Mouse (Mus musculus): ENCODE results near the gene Fhad1. TPM values are rescaled to one million over a fixed set of nuclear protein-coding genes. Genes with fewer than 3 reads are reported as not detected.
"Not testable (repeated sequence)": the region's sequence is repeated elsewhere in the genome, so short reads cannot be mapped to it uniquely, and the experiment has no call there.

Fhad1 gene
- polyA plus RNA-seq, 1 experiment from 2014 or later, result 0.50 TPM

DNA sequence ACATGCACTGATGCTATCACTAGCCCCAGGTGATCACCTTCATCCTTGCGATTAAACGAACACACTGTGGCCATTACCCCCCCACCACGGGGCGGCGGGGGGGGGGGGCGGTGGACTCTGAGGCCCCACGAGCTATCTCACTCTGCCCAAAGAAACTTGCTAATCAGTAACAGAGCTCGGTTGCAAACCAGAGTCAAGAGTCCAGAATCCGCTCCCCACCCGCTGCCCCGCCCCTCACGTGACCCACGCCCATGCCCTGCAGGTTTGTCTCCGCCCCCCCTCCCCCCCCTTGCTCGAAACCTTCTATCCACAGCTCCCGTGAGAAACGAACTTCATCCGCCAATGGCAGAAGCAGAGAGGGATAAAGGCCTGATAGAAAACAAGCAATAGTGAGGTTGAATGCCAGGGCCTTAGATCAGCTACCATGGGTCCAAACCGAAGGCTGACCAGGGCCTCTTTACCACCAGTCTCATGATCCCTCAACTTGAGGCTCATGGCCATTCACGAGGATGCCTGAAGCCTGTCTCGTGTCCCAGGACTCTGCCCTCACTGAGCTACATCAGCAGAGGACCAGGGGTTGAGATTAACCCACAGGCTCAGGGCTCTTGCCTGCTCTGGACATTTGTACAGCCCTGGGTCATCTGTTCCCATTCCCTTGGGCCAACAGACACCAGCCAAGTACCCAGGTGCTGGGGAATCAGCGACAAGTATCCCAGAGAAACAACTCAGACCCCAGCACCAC, 37.7 kb upstream of the Fhad1 start:
- Histone ChIP-seq H3K9me3 (replicated peaks; ENCODE audit: low read length) (no peaks in the 10 kb centered on the region), H3K27me3 (ENCODE audit: insufficient read depth, low read length) (no peaks in the 10 kb centered on the region), H3K4me2 (ENCODE audit: low read length) (no peak overlapping the region), H3K4me3 (replicated peaks; ENCODE audit: low read depth, low read length) (no peak overlapping the region), H3K36me3 (ENCODE audit: insufficient read depth, low read length) (no peaks in the 10 kb centered on the region), H3K9ac (ENCODE audit: low read depth, low read length) (no peak overlapping the region), H3K4me1 (replicated peaks; ENCODE audit: insufficient read depth, low read length) (peaks cover 24% of the 10 kb centered on the region), H3K27ac (peak overlapping the region; percentile 68)
- ATAC-seq (replicated peaks; ENCODE audit: low FRiP score, low read depth) (peak; percentile 78), DNase-seq (ENCODE audit: low spot score) (no peak)
- TF ChIP-seq CTCF (IDR thresholded peaks at IDR 0.05; ENCODE audit: low read depth), result no peak
- 44% methylated on average over 21 of the region's 22 CpGs for WGBS

DNA sequence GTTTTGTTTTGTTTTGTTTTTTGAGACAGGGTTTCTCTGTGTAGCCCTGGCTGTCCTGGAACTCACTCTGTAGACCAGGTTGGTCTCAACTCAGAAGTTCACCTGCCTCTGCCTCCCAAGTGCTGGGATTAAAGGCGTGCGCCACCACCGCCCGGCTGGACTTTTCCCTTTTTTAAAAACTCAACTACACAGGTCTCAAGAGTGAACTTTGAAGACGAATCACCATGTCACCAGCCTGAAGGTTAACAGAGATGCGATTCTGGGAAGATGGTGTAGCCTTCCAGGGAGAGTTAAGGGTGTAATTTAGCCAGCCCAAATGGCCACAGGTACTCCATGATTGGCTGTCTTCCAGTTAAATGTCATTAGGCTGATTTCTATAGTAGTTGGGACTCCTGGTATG, 37.0 kb upstream of the Fhad1 start:
- not testable (repeated sequence) for H3K9ac ChIP-seq (ENCODE audit: low read depth, low read length); H3K27me3 ChIP-seq (ENCODE audit: insufficient read depth, low read length); ATAC-seq (replicated peaks; ENCODE audit: low FRiP score, low read depth); DNase-seq (ENCODE audit: low spot score); H3K9me3 ChIP-seq (replicated peaks; ENCODE audit: low read length); H3K4me3 ChIP-seq (replicated peaks; ENCODE audit: low read depth, low read length); H3K4me2 ChIP-seq (ENCODE audit: low read length); H3K36me3 ChIP-seq (ENCODE audit: insufficient read depth, low read length)
- WGBS, result 69% methylated on average over 6 of the region's 6 CpGs
- H3K27ac ChIP-seq, result peak overlapping the region; percentile 31; the same call in 1 of the 2 replicates
- peaks cover 26% of the 10 kb centered on the region for H3K4me1 ChIP-seq (replicated peaks; ENCODE audit: insufficient read depth, low read length)

DNA sequence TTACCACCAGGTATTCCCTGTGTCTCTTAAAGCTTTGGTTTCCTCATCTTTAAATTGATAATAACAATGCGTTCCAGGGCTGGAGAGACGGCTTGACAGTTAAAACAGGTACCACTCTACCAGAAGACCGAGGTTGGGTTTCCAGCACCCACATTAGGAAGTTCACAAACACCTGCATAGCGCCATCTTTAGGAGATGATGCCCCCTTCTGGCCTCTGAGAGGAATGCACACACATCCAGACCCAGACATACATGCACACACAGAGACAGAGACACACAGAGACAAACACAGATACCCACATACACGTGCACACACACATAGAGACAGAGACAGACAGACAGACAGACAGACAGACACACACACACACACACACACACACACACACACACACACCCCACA, 35.1 kb upstream of the Fhad1 start:
- no peak overlapping the region for H3K4me3 ChIP-seq (replicated peaks; ENCODE audit: low read depth, low read length)
- 96% methylated on average over 5 of the region's 5 CpGs for WGBS
- peak; percentile 15; the same call in 1 of the 2 replicates for TF ChIP-seq CTCF (IDR thresholded peaks at IDR 0.05; ENCODE audit: low read depth)
- no peaks in the 10 kb centered on the region for H3K27me3 ChIP-seq (ENCODE audit: insufficient read depth, low read length)
- peaks cover 28% of the 10 kb centered on the region for H3K4me1 ChIP-seq (replicated peaks; ENCODE audit: insufficient read depth, low read length)
- no peak overlapping the region for H3K9ac ChIP-seq (ENCODE audit: low read depth, low read length)
- no peaks in the 10 kb centered on the region for H3K9me3 ChIP-seq (replicated peaks; ENCODE audit: low read length)
- DNase-seq (ENCODE audit: low spot score) (no peak), ATAC-seq (replicated peaks; ENCODE audit: low FRiP score, low read depth) (no peak)
- no peak overlapping the region for H3K27ac ChIP-seq
- H3K4me2 ChIP-seq (ENCODE audit: low read length), result no peak overlapping the region
- H3K36me3 ChIP-seq (ENCODE audit: insufficient read depth, low read length), result no peaks in the 10 kb centered on the region

DNA sequence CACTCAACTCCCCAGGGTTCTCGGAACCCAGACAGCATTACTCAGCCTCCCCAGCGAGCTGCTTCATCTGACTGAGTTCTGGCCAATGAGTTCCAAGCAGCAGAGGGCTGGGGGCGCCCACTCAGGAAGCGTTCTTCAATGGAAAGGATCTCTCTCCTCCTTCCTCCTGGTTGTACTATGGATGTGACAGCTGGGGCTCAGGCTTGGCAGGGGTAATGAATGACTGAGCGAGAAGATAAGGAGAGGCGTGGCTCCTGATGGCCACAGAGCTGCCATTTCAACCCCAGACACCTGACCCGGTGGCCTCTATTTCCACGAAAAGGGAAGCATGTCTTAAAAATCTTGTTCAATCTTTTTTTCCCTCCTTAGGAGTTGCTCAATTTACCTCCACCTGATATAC, 33.5 kb upstream of the Fhad1 start:
- no peak overlapping the region for H3K4me2 ChIP-seq (ENCODE audit: low read length)
- no peaks in the 10 kb centered on the region for H3K9me3 ChIP-seq (replicated peaks; ENCODE audit: low read length)
- no peak overlapping the region for H3K4me3 ChIP-seq (replicated peaks; ENCODE audit: low read depth, low read length)
- H3K36me3 ChIP-seq (ENCODE audit: insufficient read depth, low read length), result no peaks in the 10 kb centered on the region
- peaks cover 34% of the 10 kb centered on the region for H3K4me1 ChIP-seq (replicated peaks; ENCODE audit: insufficient read depth, low read length)
- no peaks in the 10 kb centered on the region for H3K27me3 ChIP-seq (ENCODE audit: insufficient read depth, low read length)
- ATAC-seq (replicated peaks; ENCODE audit: low FRiP score, low read depth) (no peak), DNase-seq (ENCODE audit: low spot score) (no peak)
- H3K9ac ChIP-seq (ENCODE audit: low read depth, low read length), result no peak overlapping the region
- 46% methylated on average over 8 of the region's 8 CpGs for WGBS
- TF ChIP-seq CTCF (IDR thresholded peaks at IDR 0.05; ENCODE audit: low read depth), result no peak
- H3K27ac ChIP-seq, result peak overlapping the region; percentile 80; the same call in 1 of the 2 replicates

DNA sequence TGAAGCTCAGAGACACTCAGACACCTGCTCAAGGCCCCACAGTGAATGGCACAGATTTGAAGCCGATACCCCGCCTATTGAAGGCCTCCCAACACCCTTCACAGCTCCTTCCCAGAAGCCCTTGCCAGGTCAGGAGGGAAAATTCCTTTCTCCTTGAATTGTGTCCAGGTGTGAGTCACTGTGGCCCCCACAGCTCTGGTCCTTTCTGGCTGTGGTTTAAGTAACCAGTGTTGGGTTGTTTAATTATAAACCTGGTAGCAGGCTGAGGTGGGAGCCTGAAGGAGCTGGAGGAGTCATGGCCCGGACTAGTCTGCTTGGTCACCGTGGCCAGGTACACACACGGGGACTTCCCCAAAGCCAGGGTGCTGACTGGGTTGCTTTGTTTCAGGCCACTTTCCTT, 32.1 kb upstream of the Fhad1 start:
- peaks cover 39% of the 10 kb centered on the region for H3K4me1 ChIP-seq (replicated peaks; ENCODE audit: insufficient read depth, low read length)
- DNase-seq (ENCODE audit: low spot score), result peak; percentile 46

DNA sequence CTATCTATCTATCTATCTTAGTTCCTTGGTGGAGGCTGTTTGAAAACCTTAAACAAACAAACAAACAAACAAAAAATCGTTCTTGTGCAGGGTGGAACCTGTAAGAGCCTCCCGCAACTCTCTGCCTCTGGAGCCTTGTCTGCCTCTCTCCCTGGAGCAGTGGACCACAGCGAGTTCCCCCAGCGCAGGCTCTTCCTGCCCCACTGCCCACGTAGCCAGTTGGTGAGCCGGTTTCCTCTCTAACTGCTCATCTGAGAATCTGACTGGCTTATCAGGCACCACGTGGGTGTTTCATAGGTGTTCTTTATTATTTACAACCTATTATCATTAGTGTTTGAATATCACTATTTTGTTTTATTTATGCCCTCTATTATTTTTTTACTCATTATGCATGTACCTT, 31.6 kb upstream of the Fhad1 start:
- no peak overlapping the region for H3K4me3 ChIP-seq (replicated peaks; ENCODE audit: low read depth, low read length)
- peaks cover 43% of the 10 kb centered on the region for H3K4me1 ChIP-seq (replicated peaks; ENCODE audit: insufficient read depth, low read length)
- no peaks in the 10 kb centered on the region for H3K9me3 ChIP-seq (replicated peaks; ENCODE audit: low read length)
- H3K9ac ChIP-seq (ENCODE audit: low read depth, low read length), result no peak overlapping the region
- no peaks in the 10 kb centered on the region for H3K27me3 ChIP-seq (ENCODE audit: insufficient read depth, low read length)
- no peak for TF ChIP-seq CTCF (IDR thresholded peaks at IDR 0.05; ENCODE audit: low read depth)
- H3K27ac ChIP-seq, result peak overlapping the region; percentile 72
- DNase-seq (ENCODE audit: low spot score) (no peak), ATAC-seq (replicated peaks; ENCODE audit: low FRiP score, low read depth) (no peak)
- no peak overlapping the region for H3K4me2 ChIP-seq (ENCODE audit: low read length)
- H3K36me3 ChIP-seq (ENCODE audit: insufficient read depth, low read length), result no peaks in the 10 kb centered on the region
- WGBS, result 43% methylated on average over 7 of the region's 7 CpGs

More for the DNA sequence above, 32.1 kb upstream of the Fhad1 start:
- Histone ChIP-seq H3K4me3 (replicated peaks; ENCODE audit: low read depth, low read length) (no peak overlapping the region), H3K36me3 (ENCODE audit: insufficient read depth, low read length) (no peaks in the 10 kb centered on the region), H3K4me2 (ENCODE audit: low read length) (no peak overlapping the region), H3K9ac (ENCODE audit: low read depth, low read length) (no peak overlapping the region), H3K27me3 (ENCODE audit: insufficient read depth, low read length) (no peaks in the 10 kb centered on the region), H3K9me3 (replicated peaks; ENCODE audit: low read length) (no peaks in the 10 kb centered on the region), H3K27ac (peak overlapping the region; percentile 80)
- TF ChIP-seq CTCF (IDR thresholded peaks at IDR 0.05; ENCODE audit: low read depth), result no peak
- peak; percentile 68 for ATAC-seq (replicated peaks; ENCODE audit: low FRiP score, low read depth)
- 69% methylated on average over 5 of the region's 5 CpGs for WGBS
